Mouse (Mus musculus): ENCODE results near the gene Rapgef2. TPM values are rescaled to one million over a fixed set of nuclear protein-coding genes. Genes with fewer than 3 reads are reported as not detected.
A peak's percentile ranks its signal among the peaks of the same experiment; 100 is the strongest.

Gene Rapgef2
- 100 to 1,000 TPM; 140 to 179 (median 158) TPM for total RNA-seq (2022)

DNA sequence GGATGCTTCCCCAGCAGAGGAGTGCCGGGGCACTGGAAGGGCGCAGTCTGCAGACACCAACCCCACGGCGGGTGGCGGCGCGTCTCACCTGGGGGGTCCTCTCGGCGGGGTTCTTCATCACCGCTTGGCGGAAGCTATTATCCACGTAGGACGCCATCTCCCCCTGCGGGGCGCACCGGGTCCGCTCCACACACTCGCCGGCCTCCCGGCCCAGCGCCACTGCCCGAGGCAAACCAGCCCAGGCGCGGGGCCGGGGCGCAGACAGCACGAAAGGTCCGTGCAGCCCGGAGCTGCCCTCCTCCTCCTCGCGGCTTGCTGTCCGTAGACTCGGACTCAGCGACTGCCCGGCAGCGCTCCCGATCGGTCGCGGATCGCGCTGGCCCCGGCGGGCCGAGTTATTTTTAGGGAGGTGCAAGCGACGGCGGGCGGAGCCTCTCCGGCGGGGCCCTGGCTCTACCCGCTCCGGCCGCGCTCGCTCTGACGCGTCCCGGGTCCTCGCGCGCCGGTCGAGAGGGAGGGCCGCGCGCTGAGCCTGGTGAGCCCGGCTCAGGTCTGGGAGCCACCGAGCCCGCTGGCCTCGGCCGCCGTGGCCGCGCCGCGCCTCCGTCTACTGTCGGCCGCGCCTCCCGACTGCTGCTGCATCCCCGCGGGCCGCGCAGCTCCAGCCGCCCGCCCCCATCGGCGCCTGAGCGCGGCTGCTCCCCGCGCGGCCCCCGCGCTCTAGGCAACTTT is at the start of gene Rapgef2:
TSS of gene Rapgef2 (minus strand) at position 142 of the 732 bp plus-strand sequence.
- peak in 1 of 2 experiments; percentile 53 for DNase-seq (ENCODE audit: low spot score in 2 of 2)

- DNase-seq (ENCODE audit: low spot score in 2 of 2): no peak
These were observed 47.4 kb upstream of the Rapgef2 start for GRCm38 (mm10) chr3:79333643-79334200.

DNA sequence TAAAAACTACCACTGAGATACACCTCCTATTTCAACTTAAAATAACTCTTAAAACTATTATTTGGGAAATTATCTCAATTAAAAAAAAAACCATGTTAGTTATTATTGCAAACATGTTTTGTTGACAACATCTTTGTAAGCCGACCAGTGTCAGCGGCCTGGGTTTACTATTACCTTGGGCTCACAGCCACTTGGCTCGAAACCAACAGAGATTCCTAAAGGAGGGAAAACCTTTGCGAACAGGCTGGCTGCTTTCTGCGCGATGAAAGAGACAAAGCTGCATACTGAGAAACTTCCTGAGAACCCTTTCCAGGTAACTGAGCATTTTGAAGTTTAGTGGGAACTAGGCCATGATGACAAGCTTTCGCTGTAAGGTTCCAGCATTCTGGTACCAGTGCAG is 46.7 kb upstream of the Rapgef2 start:
- DNase-seq (ENCODE audit: low spot score in 2 of 2): no peak

- no peak for DNase-seq (ENCODE audit: low spot score in 2 of 2)
These were observed 43.5 kb upstream of the Rapgef2 start for GRCm38 (mm10) chr3:79329691-79330315.

DNA sequence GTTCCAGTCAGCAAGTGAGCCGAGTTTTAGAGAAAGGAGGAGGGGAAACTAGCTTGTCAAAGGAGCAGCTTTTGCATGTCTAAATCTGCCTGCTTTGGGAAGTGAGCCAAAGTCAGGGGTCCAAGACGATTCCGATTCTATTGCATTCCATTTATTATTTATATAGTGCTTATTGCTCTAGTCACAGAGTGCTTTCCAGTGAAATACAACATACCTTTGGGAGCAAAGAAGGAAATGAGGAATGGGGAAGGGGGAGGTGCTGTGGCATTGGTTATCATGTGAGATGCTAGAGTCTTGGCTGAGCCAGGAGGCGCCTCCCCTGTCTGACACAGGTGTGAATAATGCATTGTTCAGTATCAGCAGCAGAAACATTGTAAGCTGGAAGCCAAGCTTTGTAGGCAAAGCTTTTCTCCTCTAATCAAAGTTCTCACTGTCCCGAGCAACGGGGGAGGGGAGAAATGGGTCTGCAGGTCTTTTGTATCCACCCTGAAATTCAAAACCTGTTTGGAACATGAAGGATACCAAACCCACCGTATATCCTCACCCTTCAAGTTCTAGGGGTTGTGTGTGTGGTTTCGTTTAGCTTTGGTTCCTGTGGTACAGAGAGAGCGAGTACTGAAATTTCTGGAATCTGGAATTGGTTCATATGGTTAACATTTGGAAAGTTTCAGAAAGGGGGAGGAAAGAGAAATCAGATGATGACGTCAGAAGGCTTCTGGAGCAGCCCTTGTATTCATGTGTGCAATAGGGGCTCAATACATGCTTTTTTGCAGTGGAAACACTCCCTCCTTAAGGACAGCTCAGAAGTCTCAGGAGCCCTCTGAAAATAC is 38.6 kb upstream of the Rapgef2 start:
- no peak for DNase-seq (ENCODE audit: low spot score in 2 of 2)

- peak; percentile 74 to 82 for DNase-seq (ENCODE audit: low spot score in 2 of 2)
These were observed 27.8 kb upstream of the Rapgef2 start for GRCm38 (mm10) chr3:79314006-79314698.

DNA sequence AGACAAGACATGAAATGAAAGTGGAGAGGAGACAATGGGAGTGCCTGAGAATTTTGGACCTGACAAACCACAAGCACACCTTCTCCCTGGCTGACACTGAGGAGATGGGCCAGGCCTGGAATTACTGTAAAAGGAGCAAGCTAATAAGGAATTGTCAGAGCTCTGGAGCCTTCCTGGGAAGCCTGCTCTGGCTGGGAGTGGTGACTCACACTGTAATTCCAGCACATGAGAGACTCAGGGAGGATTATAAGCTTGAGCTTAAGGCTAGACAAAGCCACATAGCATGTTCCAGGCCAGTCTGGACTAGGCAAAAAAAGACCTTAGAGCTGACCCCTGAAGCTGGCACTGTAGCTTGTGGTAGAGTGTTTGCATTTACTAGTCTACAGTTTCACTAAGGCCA is 25.6 kb upstream of the Rapgef2 start:
- no peak for DNase-seq (ENCODE audit: low spot score in 2 of 2)

DNA sequence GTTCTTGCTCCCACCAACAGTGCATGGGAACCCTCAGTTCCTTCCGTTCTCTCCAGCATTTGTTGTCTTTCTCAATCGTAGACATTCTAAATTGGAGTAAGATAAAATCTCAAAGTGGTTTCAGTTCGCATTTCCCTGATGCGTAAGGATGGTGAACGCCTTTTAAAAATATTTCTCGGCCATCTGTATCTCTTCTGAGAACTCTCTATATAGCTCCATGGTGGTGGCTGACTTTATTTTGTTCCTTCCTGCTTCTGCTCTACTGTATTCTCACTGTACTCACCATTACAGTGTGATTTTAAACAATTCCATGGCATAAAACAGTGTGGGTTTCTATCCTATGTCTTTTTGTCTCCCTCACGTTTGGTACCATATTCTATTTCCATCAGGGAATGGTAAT is 23.9 kb upstream of the Rapgef2 start:
- no peak for DNase-seq (ENCODE audit: low spot score in 2 of 2)

DNA sequence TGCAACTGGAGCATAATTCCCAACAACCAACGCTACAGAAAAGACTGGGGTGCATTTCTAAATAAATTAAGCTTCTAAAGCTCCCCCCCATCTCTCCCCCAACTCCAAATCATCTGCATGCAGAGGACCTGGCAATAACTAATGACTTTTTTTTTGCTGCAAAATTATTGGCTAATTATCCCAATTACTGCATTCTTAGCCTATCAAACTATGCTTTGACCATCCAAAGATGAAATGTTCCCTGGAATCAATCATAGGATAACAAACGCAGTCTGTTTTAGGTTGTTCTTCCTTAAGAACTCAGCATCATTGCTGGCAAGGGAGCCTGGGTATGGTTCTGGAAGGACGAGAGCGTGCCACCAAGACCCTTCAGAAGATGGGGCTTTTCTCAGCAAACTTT is 22.3 kb upstream of the Rapgef2 start:
- DNase-seq (ENCODE audit: low spot score in 2 of 2): no peak

DNA sequence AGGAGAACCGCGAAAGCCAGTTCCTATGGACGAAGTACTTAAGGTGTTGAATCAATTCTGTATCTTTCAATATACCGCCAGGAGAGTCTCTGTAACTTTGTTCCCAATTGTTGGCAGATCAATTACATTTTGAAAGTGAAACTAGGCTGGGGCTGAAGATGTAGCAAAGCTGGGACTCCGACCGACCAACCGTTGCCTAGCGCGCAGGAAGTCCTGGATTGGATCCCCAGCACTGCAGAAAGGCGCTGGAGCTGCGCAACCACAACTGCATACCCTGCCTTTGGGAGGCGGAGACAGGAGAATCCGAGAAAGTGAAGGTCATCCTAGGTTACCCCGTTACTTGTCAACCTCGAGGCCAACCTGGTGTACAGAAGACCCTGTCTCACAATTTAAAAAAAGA is 13.1 kb upstream of the Rapgef2 start:
- DNase-seq (ENCODE audit: low spot score in 2 of 2): no peak

- no peak for DNase-seq (ENCODE audit: low spot score in 2 of 2)
These were observed 11.0 kb upstream of the Rapgef2 start for GRCm38 (mm10) chr3:79297281-79297680.

DNA sequence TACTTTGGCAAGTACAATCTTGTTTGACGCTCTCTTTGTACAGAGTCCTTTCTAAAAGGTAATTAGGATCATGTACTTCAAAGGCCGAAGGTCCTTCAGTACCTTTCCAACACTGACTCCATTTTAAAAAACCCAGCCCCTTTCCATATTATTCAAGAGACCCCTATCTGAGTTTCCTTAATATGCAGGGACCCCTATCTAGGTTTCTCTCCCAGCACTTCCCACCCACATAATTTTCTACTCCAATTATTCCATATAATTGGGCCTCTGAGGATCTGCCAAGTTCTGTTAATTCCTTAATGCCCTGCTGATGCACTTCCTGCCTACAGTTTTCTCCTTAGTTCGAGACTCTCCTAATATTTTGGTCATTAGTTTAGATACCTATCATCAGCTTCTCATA is 10.3 kb upstream of the Rapgef2 start:
- no peak for DNase-seq (ENCODE audit: low spot score in 2 of 2)

- no peak for DNase-seq (ENCODE audit: low spot score in 2 of 2)
These were observed 9.7 kb upstream of the Rapgef2 start for GRCm38 (mm10) chr3:79296049-79296448.

DNA sequence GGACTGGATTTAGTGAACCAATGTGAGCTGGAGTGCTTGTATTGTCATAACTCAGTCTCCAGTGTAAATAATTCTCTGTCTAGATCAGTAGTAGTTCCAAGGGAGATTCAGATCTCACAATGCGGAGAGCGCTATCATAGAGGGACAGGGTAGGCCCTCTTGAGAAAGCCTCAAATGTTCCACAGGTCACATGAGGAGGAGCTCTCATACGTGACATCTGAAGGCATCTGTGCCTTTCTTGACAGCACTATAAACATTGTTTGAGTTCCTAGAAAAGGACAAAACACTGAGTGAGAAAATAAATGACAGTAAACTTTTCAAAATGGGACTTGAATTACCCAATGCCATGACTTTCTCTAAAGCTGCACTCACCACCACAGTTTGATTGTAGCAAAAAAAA is 8.4 kb upstream of the Rapgef2 start:
- DNase-seq (ENCODE audit: low spot score in 2 of 2): no peak

DNA sequence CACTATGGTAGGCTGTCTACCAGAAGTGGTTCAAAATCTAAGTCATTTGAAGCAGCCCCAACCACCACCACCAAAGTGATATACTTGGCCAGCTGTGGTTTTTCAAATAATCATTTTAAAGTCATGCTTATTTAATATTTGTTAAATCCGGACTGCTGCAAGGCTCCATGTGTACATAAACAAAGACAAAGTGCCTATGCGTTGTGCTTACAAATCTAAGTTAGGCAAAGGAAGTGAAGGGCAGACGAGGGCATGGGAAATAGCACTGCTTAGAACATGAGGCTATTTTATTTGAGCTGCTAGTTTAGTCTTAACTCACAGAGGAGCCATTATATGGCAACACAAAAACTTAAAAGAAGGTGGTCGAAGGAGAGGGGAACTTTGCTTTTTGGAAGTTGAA is 6.7 kb upstream of the Rapgef2 start:
- no peak for DNase-seq (ENCODE audit: low spot score in 2 of 2)

DNA sequence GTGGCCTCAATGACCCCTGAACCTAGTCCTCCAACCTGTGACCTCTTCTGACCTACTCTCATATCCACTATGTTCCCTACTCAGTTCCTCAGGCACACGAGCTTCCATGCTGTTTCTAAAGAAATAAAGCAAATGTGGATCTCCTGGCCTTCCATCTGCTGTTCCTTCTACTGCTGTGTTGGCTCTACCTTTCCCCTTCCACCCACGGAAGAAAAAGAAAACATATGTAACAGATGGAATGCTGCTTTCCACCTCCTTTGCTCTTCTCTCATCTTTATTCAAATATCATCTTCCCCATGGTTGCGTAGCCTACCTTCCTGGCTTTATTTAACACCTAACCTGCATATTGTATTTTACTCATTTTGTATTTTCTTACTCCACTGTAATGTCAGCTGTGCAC is 2.7 kb upstream of the Rapgef2 start:
- DNase-seq (ENCODE audit: low spot score in 2 of 2): peak; percentile 25 to 45

- peak in 1 of 2 experiments; percentile 27 for DNase-seq (ENCODE audit: low spot score in 2 of 2)
These were observed 1.6 kb upstream of the Rapgef2 start for GRCm38 (mm10) chr3:79287699-79288458.

DNA sequence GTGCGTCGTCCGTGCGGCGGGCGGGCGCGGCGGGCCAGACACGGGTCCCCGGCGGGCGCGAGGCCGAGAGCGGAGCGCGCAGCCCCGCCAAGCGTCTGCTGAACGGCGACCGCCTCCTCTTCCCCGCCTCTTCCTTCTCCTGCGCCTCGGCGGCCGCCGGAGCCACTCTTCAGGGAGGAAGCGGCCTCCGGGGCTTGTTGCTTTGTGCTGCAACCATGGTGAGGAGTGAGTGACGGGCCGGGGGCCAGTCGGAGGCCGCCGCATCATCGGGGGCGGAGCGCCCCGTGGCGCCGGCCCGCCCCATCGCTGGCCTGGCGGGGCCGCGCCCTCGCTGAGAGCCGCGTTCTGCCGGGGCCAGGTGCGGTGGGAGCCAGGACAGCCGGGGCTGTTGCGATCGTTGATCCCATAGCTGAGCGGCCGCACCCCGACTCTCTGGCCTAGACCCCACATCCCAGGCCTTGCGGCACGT is 825 bp upstream of the Rapgef2 start:
- peak; percentile 93 to 95 for DNase-seq (ENCODE audit: low spot score in 2 of 2)

GRCm38 (mm10) chr3:79286031-79286375 is 314 bp downstream of the Rapgef2 start:
- DNase-seq (ENCODE audit: low spot score in 2 of 2): peak in 1 of 2 experiments; percentile 20

- peak; percentile 34 to 42 for DNase-seq (ENCODE audit: low spot score in 2 of 2)
These were observed 1.1 kb downstream of the Rapgef2 start for GRCm38 (mm10) chr3:79285097-79285675.

All from layer of hippocampus, adult 8-10 months (tissue).